Mouse (Mus musculus): ENCODE measurements around the gene Rhbdd2. TPM values are rescaled to one million over a fixed set of nuclear protein-coding genes. Genes with fewer than 3 reads are reported as not detected.

The Rhbdd2 gene
- polyA plus RNA-seq, 2 experiments from 2014 or later, result 17.6 to 36.8 TPM

- ATAC-seq, result no peak
Observed at GRCm38 (mm10) chr5:135645330-135645729, 12.9 kb downstream of the Rhbdd2 start.

- no peak for ATAC-seq
Observed at GRCm38 (mm10) chr5:135646038-135646437, 13.6 kb downstream of the Rhbdd2 start.

GRCm38 (mm10) chr5:135648461-135649308 lies 16.3 kb downstream of the Rhbdd2 start:
- ATAC-seq, result no peak

GRCm38 (mm10) chr5:135649309-135649633 lies 16.9 kb downstream of the Rhbdd2 start:
- ATAC-seq, result no peak

GRCm38 (mm10) chr5:135651536-135651935 lies 19.1 kb downstream of the Rhbdd2 start:
- ATAC-seq, result no peak

- no peak for ATAC-seq
Observed at GRCm38 (mm10) chr5:135653209-135653608, 20.8 kb downstream of the Rhbdd2 start.

GRCm38 (mm10) chr5:135656046-135656445 lies 23.6 kb downstream of the Rhbdd2 start:
- no peak for ATAC-seq

GRCm38 (mm10) chr5:135657128-135657527 lies 24.7 kb downstream of the Rhbdd2 start:
- no peak for ATAC-seq

GRCm38 (mm10) chr5:135657703-135658373 lies 25.4 kb downstream of the Rhbdd2 start:
- ATAC-seq, result no peak

GRCm38 (mm10) chr5:135659956-135660355 lies 27.5 kb downstream of the Rhbdd2 start:
- no peak for ATAC-seq

GRCm38 (mm10) chr5:135660535-135660934 lies 28.1 kb downstream of the Rhbdd2 start:
- ATAC-seq, result no peak

GRCm38 (mm10) chr5:135666890-135667289 lies 34.5 kb downstream of the Rhbdd2 start:
- no peak for ATAC-seq

- ATAC-seq, result no peak
Observed at GRCm38 (mm10) chr5:135668071-135668470, 35.7 kb downstream of the Rhbdd2 start.

GRCm38 (mm10) chr5:135669741-135670275 lies 37.4 kb downstream of the Rhbdd2 start, which contains the start of gene Por:
Gene Por (plus strand): TSS chr5:135670033.
- ATAC-seq, result peak; percentile 58

- no peak for ATAC-seq
Observed at GRCm38 (mm10) chr5:135670881-135671280, 38.5 kb downstream of the Rhbdd2 start.

GRCm38 (mm10) chr5:135672509-135672908 lies 40.1 kb downstream of the Rhbdd2 start:
- ATAC-seq, result no peak

- ATAC-seq, result no peak
Observed at GRCm38 (mm10) chr5:135672980-135673379, 40.6 kb downstream of the Rhbdd2 start.

GRCm38 (mm10) chr5:135674349-135674775 lies 41.9 kb downstream of the Rhbdd2 start:
- no peak for ATAC-seq

- ATAC-seq, result no peak
Observed at GRCm38 (mm10) chr5:135674821-135675220, 42.4 kb downstream of the Rhbdd2 start.

GRCm38 (mm10) chr5:135676696-135677095 lies 44.3 kb downstream of the Rhbdd2 start:
- no peak for ATAC-seq

GRCm38 (mm10) chr5:135677251-135677650 lies 44.8 kb downstream of the Rhbdd2 start:
- ATAC-seq, result no peak

GRCm38 (mm10) chr5:135678481-135678880 lies 46.1 kb downstream of the Rhbdd2 start:
- no peak for ATAC-seq

- ATAC-seq, result no peak
Observed at GRCm38 (mm10) chr5:135680967-135681545, 48.6 kb downstream of the Rhbdd2 start.

All from CD4-positive, CD25-positive, alpha-beta regulatory T cell, adult 4 months (primary cell).